Mouse (Mus musculus) cerebellum, adult 2 months (tissue): Measurements from ENCODE around the gene Hist1h1e.

Source experiments
- CTCF ChIP-seq: fragments of 200-500 bp; IDR thresholded peaks from 2 replicates; pipeline ENCODE4 v1.5.1; 2011; ENCODE audit warnings: low read depth, mild to moderate bottlenecking, control low read depth, low read length, moderate library complexity, borderline replicate concordance; ENCODE audit not compliant: insufficient read depth
- POLR2A ChIP-seq: fragments of 200-500 bp; IDR thresholded peaks from 2 replicates; pipeline ENCODE4 v1.6.1; 2011; ENCODE audit warnings: low read length, control low read depth, borderline replicate concordance; ENCODE audit not compliant: insufficient read depth

DNA sequence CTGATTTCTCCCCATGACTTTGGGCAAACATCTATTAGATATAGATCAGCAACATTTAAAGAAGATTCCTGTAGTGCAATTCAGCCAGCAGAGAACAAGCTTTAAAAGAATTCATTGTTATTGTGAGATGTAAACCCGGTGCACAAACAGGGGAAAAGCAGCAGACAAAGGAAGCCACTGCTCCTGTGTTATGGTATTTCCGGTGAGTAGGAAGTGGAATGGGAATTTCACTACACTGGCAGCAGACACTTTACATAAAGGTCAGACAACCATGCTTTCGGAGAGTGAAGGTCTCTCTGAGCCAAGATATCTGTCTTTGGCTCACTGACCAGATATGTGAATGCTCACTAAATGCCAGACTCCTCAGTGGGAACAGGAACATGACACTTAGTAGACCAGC is 40.2 kb upstream of the Hist1h1e start:
- TF ChIP-seq CTCF (no peak), POLR2A (no peak)
